Mouse (Mus musculus): ENCODE measurements at regions not wholly inside any gene's neighbourhood (a gene's known extent, or its start where the extent isn't known, plus 50 kb on each side); places are given as distances from the start of the nearest gene placed in this dataset.
A peak's percentile ranks its signal among the peaks of the same experiment; 100 is the strongest.
"Not testable (repeated sequence)": the region's sequence is repeated elsewhere in the genome, so short reads cannot be mapped to it uniquely, and the experiment has no call there.

GRCm38 (mm10) chr2:109402556-109402955 lies 122.0 kb upstream of the Mettl15 start:
- no peak for DNase-seq

DNA sequence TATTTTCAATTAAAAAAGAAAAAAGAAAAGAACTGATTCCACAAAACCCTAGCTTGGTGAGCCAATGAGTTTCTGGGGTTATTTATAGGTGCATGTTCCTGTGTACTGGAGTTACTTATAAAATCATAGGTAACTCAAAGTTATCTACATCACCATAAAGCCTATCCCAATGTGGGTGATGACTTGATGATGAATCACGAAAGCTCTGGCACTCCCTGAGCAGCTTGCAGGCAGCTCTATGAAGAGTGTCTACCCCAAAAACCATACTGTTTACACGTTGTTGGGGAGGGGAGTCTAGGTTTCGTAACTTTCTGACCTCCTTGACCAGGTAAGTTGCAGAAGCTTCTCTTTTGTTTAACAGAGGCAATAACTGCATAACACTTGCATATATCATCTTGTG lies 123.7 kb upstream of the Mettl15 start:
- no peak for DNase-seq

DNA sequence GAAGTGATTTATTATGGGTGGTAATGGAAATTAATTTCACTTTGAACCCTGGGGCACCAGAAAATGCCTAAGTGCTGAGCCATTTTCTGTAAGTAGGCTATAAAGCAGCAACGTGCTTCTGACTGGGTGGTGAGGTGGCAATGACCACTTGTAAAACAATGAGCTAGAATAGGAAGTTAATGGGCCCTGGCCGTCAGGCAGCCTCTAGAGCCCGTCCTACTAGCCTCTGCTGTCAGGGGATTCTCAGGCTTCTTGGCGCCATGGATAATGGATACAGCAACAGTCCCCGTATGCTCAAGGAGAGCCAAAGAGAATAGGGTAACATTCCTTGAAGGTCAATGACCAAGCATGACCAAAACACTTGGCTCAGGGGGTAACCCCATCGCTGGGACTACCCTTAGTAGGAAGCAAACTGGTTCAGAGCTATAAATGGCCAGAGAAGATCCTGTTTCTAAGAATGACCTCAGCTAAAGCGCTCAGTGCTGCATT lies 126.1 kb upstream of the Mettl15 start:
- DNase-seq: no peak

DNA sequence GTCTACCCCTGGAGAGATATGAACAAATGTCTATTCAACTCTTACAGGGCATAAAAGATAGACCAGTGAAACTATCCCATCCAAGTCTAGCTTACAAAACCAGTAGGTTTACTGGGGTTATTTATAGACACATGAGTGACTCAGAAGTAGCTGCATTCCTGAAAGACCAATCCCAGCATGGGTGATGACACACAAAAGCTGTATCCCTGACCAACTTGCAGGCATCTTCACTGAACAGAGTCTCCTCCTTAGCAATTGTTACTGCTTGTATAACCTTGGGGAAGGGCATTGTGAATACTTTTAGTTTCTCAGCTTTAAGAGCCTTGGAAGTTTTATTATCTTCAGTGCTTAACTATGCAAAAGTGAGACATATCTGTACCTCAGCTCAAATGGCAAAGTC lies 139.6 kb upstream of the Mettl15 start:
- no peak for DNase-seq

- DNase-seq: no peak
Observed at GRCm38 (mm10) chr2:109431183-109431582, 150.6 kb upstream of the Mettl15 start.

DNA sequence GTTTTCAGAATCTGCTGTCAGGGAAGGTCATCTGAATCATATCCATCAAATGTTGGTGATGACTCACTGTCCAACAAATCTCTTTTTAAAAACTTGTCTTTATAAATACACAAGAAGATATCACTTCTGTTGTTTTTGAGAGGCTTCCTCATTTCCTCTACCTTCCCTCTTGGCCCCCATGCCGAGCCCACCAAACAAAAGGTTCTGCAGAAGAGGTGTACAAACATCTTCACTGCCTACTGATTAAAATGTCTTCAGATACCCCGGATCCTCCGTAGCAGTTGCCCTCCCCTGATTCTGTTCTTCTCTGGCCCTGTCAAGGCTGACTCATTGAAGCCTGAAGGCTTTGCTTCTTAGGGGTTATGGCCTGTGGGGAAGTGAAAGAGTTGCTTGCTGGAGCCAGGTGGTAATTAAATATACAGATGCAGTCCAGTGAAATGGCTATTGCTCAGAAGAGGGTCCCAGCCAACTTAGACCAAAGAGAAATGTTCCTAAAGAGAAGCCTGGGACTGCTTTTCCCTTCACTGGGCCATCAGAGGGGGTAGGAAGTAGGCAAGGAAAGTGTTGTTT lies 162.1 kb upstream of the Mettl15 start:
- DNase-seq: no peak

- no peak for DNase-seq
Observed at GRCm38 (mm10) chr2:109443521-109444066, 163.0 kb upstream of the Mettl15 start.

- not testable (repeated sequence) for DNase-seq
Observed at GRCm38 (mm10) chr2:109462246-109462645, 181.7 kb upstream of the Mettl15 start.

- DNase-seq: no peak
Observed at GRCm38 (mm10) chr2:109484306-109484705, 190.2 kb upstream of the Bdnf start.

DNA sequence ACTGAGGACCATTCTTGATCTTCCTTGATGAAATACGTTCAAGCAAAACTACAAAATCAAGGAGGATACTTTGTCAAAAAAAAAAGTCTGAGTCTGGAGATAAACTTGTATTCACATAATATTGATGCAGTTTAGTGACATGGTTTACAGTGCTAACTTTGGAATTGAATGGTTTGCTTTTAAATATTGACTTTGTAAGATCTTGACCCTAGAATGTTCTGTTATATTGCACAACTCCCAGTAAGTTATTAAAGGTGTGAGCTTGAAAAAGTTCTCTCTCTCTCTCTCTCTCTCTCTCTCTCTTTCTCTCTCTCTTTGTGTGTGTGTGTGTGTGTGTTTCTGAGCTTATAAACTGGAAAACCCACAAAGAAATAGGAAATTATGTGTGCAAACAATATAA lies 186.9 kb upstream of the Bdnf start:
- DNase-seq: no peak

DNA sequence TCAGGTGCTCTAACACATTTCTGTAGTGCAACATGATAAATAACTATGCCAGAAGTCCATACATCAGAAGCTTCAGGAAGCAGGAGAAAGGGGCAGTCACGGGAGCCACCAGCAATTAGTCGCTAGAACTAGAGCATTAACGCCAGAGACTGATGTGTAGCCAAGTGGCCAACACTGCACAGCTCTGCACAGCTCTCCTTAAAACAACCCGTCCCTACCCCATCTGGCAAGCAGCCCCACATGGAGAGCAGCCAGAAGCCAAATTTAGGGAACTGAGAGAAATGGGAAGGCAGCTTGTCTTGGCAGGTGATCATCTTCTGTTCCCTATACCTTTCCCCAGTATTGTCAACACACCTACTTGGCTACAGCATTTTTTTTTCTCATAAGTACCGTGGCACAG lies 172.3 kb upstream of the Bdnf start:
- peak; percentile 63 to 66 for DNase-seq

DNA sequence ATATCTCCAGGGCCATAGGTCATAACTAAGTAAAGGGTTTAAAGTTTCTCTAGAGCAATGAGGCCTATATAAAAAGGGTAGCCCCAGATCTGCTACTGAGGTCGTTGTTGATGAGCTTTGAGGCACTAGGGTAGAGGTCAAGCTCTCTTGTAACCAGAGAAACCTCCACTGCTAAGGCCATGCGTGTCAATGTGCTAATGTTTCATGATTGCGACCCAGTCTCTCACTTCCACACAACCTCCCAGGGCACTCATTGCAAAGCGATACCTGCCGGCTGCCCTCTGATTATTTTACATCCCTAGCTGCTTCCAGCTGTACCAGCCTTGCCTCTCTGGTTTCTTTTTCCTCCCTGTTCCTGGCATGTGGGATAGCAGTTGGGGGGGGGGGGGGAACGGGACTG lies 169.6 kb upstream of the Bdnf start:
- no peak for DNase-seq

GRCm38 (mm10) chr2:109510070-109510979 lies 164.2 kb upstream of the Bdnf start:
- peak; percentile 33 to 48 for DNase-seq

DNA sequence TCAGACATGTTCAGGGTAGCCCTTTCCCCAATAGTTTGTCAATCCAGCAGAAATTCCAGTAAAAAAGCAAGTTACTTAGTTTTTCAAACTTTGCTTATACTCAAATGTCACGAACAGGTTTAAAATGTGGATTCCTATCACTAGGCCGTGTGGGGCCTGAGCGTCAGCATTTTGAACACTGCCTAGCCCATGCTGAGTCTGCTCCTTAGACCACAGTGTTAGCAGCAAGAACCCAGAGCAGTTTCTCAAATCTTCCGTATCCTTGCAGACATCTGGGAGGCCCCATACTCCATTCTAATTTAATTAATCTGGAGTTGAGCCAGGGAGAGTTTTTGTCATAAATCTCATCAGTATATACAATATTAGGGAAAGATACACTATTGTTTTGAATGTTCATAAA lies 163.4 kb upstream of the Bdnf start:
- DNase-seq: no peak

GRCm38 (mm10) chr2:109519261-109519660 lies 155.2 kb upstream of the Bdnf start:
- no peak for DNase-seq

- no peak for DNase-seq
Observed at GRCm38 (mm10) chr2:109520471-109520870, 154.0 kb upstream of the Bdnf start.

GRCm38 (mm10) chr2:109539519-109539918 lies 135.0 kb upstream of the Bdnf start:
- no peak for DNase-seq

DNA sequence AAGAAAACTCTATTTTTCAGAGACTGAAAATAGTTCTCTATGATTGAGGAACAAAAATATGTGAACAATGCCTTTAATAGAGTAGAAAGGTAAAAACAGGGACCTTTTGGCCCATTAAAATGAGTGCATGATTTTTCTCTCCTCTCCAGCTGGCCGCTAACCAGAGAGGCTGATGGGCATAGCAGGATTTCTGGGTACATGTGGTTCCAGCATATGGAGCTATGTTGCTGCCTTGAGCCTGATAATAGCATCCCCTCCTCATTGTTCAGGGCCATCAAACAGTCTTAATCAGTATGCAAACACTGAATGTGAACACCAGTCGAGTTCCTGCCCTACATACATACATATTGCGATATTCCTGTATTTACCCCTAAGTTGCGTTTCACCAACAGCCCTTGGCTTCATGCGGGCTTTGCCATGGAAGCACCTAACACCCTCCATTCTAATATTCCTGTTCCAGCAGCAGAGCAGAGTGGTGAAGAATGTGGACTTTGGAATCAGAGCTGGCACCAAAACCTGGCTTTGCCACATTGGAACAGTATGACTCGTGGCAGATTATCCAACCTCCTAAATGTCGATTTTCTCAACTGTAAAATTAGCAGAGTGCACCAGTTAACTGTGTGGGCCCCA lies 127.9 kb upstream of the Bdnf start:
- peak; percentile 74 to 85 for DNase-seq

DNA sequence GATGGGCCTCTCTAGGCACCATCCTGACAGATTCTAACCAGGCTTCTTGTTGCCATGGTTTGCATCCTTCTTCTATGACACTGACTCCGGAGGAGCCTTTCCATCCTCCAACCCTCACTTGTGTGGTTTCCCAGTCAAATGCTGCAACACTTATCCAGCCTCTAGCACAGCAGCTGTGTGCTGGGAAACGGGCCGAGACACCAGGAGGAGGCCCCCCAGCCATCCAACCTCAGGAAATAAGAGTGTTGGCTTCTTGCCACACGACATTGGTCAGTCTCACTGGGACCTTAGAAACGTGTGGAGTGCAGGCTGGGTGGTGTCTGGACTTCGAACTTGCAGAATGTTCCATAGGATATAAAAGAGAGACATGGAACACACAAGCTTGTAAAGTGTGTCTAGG lies 119.9 kb upstream of the Bdnf start:
- peak in 1 of 2 experiments; percentile 8 for DNase-seq

- DNase-seq: no peak
Observed at GRCm38 (mm10) chr2:109559088-109560030, 115.1 kb upstream of the Bdnf start.

DNA sequence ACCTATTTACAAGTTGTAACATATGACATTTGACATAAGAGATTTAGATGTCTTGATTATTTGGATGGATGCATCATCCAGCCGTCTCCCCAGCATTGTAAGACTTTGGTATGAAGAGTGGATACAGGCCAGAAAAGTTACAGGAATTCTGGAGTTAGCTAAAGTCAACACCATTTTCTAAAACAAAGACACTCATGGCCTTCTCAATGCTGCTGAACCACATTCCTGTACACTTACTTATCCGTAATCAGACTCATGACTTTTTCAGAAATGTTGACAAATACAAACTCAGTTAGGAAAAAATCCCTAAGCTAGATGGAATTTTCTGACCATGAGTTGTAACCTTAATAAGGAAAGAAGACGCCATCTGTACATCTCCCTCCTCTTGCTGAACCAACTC lies 111.5 kb upstream of the Bdnf start:
- no peak for DNase-seq

DNA sequence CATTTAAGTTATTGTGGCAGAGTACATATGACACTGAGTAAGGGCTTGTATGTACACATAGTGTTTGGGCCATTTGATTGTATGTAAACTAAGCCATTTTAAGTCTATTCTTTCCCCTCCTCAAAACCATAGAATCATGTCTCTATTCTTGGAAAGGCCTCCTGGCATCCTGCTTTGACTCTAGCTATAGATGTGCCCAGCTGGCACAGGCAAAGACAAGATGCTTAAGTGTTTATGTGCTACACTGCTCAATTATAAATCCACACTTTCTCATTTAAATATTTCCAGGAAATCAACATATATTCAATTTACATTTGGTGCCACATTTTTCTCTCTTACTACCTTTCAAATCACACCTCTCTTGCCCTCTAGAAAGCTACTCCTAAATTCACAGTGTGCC lies 97.6 kb upstream of the Bdnf start:
- no peak for DNase-seq
